Mouse (Mus musculus): ENCODE data around the gene Specc1l.

- TF ChIP-seq POLR2A (IDR thresholded peaks at IDR 0.05; ENCODE audit: low read depth, low read length) (no peak), CTCF (conservative IDR thresholded peaks at IDR 0.05; ENCODE audit: insufficient read depth, insufficient read length, low read depth, low read length) (no peak)
Measured at GRCm38 (mm10) chr10:75221936-75222610, 10.2 kb downstream of the Specc1l start.
